Mouse (Mus musculus): ENCODE data around the gene 2610507B11Rik. TPM values are rescaled to one million over a fixed set of nuclear protein-coding genes. Genes with fewer than 3 reads are reported as not detected.
"Not testable (repeated sequence)": the region's sequence is repeated elsewhere in the genome, so short reads cannot be mapped to it uniquely, and the experiment has no call there.

The 2610507B11Rik gene
- total and polyA plus RNA-seq, 3 experiments: 75.8 to 80.5 (median 77.6) TPM

- no peak overlapping the region for H3K27ac ChIP-seq (ENCODE audit: control insufficient read depth, low read depth, low read length)
- H3K36me3 ChIP-seq (ENCODE audit: control insufficient read depth in 1 of 2, insufficient read depth in 2 of 2, low read length in 2 of 2): peaks cover 0 to 34% of the 10 kb centered on the region in 2 experiments; a peak in 2 of 4 replicates
- no peaks in the 10 kb centered on the region for H3K79me2 ChIP-seq (ENCODE audit: control insufficient read depth, insufficient read depth, low read length, poor library complexity)
- no peak for DNase-seq (ENCODE audit: low read depth, low spot score)
- no peaks in the 10 kb centered on the region for H3K27me3 ChIP-seq (ENCODE audit: control insufficient read depth in 1 of 2, insufficient read depth in 2 of 2, low read length in 2 of 2)
- H3K4me3 ChIP-seq (ENCODE audit: control insufficient read depth in 1 of 2, insufficient read depth in 1 of 2, low read depth in 2 of 2, low read length in 2 of 2): no peak overlapping the region
- H3K9me3 ChIP-seq (replicated peaks; ENCODE audit: insufficient read depth, low read length): no peaks in the 10 kb centered on the region
- TF ChIP-seq MEF2A (IDR thresholded peaks at IDR 0.05; ENCODE audit: extremely low read depth, insufficient replicate concordance, low read depth, low read length, poor library complexity, severe bottlenecking) (no peak), TCF12 (IDR thresholded peaks at IDR 0.05; ENCODE audit: low read depth, low read length) (no peak), BHLHE40 (IDR thresholded peaks at IDR 0.05; ENCODE audit: borderline replicate concordance, low read depth, low read length) (no peak), MAFK (IDR thresholded peaks at IDR 0.05; ENCODE audit: borderline replicate concordance, low read depth, low read length) (no peak), GABPA (IDR thresholded peaks at IDR 0.05; ENCODE audit: low read depth, low read length) (no peak), EP300 (IDR thresholded peaks at IDR 0.05; ENCODE audit: low read depth in 1 of 2, low read length in 2 of 2) (no peak), USF1 (IDR thresholded peaks at IDR 0.05; ENCODE audit: low read depth, low read length) (no peak), ETS1 (IDR thresholded peaks at IDR 0.05; ENCODE audit: low read depth, low read length) (no peak), GATA1 (IDR thresholded peaks at IDR 0.05; ENCODE audit: low read depth, low read length) (no peak), MXI1 (IDR thresholded peaks at IDR 0.05; ENCODE audit: low read depth, low read length) (no peak), E2F4 (IDR thresholded peaks at IDR 0.05; ENCODE audit: borderline replicate concordance, low read depth, low read length) (no peak), POLR2A (IDR thresholded peaks at IDR 0.05; ENCODE audit: control insufficient read depth in 1 of 2, insufficient read depth in 1 of 2, low read depth in 1 of 2, low read length in 2 of 2, poor library complexity in 1 of 2) (no peak), RCOR1 (IDR thresholded peaks at IDR 0.05; ENCODE audit: low read depth, low read length) (no peak), KAT2A (conservative IDR thresholded peaks at IDR 0.05; ENCODE audit: low read depth, low read length) (no peak), SIN3A (IDR thresholded peaks at IDR 0.05; ENCODE audit: low read length) (no peak), CTCF (IDR thresholded peaks at IDR 0.05 in 2 of 3, conservative IDR thresholded peaks at IDR 0.05 in 1 of 3; ENCODE audit: control insufficient read depth in 1 of 3, insufficient read depth in 1 of 3, low read depth in 2 of 3, low read length in 3 of 3, poor library complexity in 1 of 3, severe bottlenecking in 1 of 3) (no peak), USF2 (IDR thresholded peaks at IDR 0.05; ENCODE audit: borderline replicate concordance in 1 of 2, insufficient read depth in 1 of 2, low read depth in 1 of 2, low read length in 2 of 2) (no peak), NRF1 (IDR thresholded peaks at IDR 0.05; ENCODE audit: insufficient read depth, low read depth, low read length, poor library complexity, severe bottlenecking) (no peak), POLR2AphosphoS2 (IDR thresholded peaks at IDR 0.05; ENCODE audit: low read length) (no peak)
- H3K4me1 ChIP-seq (ENCODE audit: control insufficient read depth in 1 of 2, insufficient read depth in 2 of 2, low read length in 2 of 2): 0 out of 4 replicates have a peak, but pooled peaks cover 0 to 2% of the 10 kb centered on the region in 2 experiments
- H3K9ac ChIP-seq (ENCODE audit: control insufficient read depth, low read depth, low read length, poor library complexity, severe bottlenecking): no peak overlapping the region
These were observed 14.0 kb downstream of the 2610507B11Rik start for GRCm38 (mm10) chr11:78275596-78275995.

- peaks cover 0 to 36% of the 10 kb centered on the region in 2 experiments; a peak in 2 of 4 replicates for H3K36me3 ChIP-seq (ENCODE audit: control insufficient read depth in 1 of 2, insufficient read depth in 2 of 2, low read length in 2 of 2)
- not testable (repeated sequence) for H3K4me1 ChIP-seq (ENCODE audit: control insufficient read depth in 1 of 2, insufficient read depth in 2 of 2, low read length in 2 of 2); H3K27me3 ChIP-seq (ENCODE audit: control insufficient read depth in 1 of 2, insufficient read depth in 2 of 2, low read length in 2 of 2); H3K4me3 ChIP-seq (ENCODE audit: control insufficient read depth in 1 of 2, insufficient read depth in 1 of 2, low read depth in 2 of 2, low read length in 2 of 2); H3K79me2 ChIP-seq (ENCODE audit: control insufficient read depth, insufficient read depth, low read length, poor library complexity); H3K27ac ChIP-seq (ENCODE audit: control insufficient read depth, low read depth, low read length); H3K9me3 ChIP-seq (replicated peaks; ENCODE audit: insufficient read depth, low read length); H3K9ac ChIP-seq (ENCODE audit: control insufficient read depth, low read depth, low read length, poor library complexity, severe bottlenecking)
- DNase-seq (ENCODE audit: low read depth, low spot score): peak; percentile 77
- peak; percentile 41 for TF ChIP-seq RAD21 (IDR thresholded peaks at IDR 0.05; ENCODE audit: low read depth, low read length)
- peak; percentile 90 for TF ChIP-seq ZNF384 (IDR thresholded peaks at IDR 0.05; ENCODE audit: low read depth, low read length)
- peak; percentile 41 for TF ChIP-seq SMC3 (IDR thresholded peaks at IDR 0.05; ENCODE audit: low read depth, low read length)
- peak; percentile 42 to 64 (median 61) for TF ChIP-seq CTCF (IDR thresholded peaks at IDR 0.05 in 2 of 3, conservative IDR thresholded peaks at IDR 0.05 in 1 of 3; ENCODE audit: control insufficient read depth in 1 of 3, insufficient read depth in 1 of 3, low read depth in 2 of 3, low read length in 3 of 3, poor library complexity in 1 of 3, severe bottlenecking in 1 of 3)
These were observed 14.6 kb downstream of the 2610507B11Rik start for GRCm38 (mm10) chr11:78276169-78276568.

Data from MEL (cell line).